Mouse (Mus musculus) intestine, embryonic 15.5 days (tissue): Measurements from ENCODE around the gene Cyb561. TPM values are rescaled to one million over a fixed set of nuclear protein-coding genes. Genes with fewer than 3 reads are reported as not detected.

ENCODE experiments used
- ATAC-seq: fragments of 200-750 bp; cut with Nextera tagmentation; 2 replicates; pipeline ENCODE4 v1.8.0; 2017; ENCODE audit warnings: moderate TSS enrichment, moderate library complexity
- H3K27ac ChIP-seq: fragments of 300-500 bp; sonication (generic); 2 replicates; pipeline ENCODE4 v1.5.1; 2015; ENCODE audit warnings: mild to moderate bottlenecking, inconsistent platforms
- H3K27me3 ChIP-seq: fragments of 300-500 bp; sonication (generic); replicated peaks from 2 replicates; pipeline ENCODE4 v1.6.1; 2015; ENCODE audit warnings: inconsistent platforms
- H3K36me3 ChIP-seq: fragments of 300-500 bp; sonication (generic); 2 replicates; pipeline ENCODE4 v1.6.1; 2015; ENCODE audit warnings: inconsistent platforms
- H3K4me1 ChIP-seq: fragments of 300-500 bp; sonication (generic); replicated peaks from 2 replicates; pipeline ENCODE4 v1.6.1; 2015; ENCODE audit warnings: inconsistent platforms
- H3K4me2 ChIP-seq: fragments of 300-500 bp; sonication (generic); replicated peaks from 2 replicates; pipeline ENCODE4 v1.6.1; 2015; ENCODE audit warnings: mild to moderate bottlenecking, inconsistent platforms
- H3K4me3 ChIP-seq: fragments of 300-500 bp; sonication (generic); replicated peaks from 2 replicates; pipeline ENCODE4 v1.5.1; 2015; ENCODE audit warnings: inconsistent platforms
- H3K9ac ChIP-seq: fragments of 300-500 bp; sonication (generic); 2 replicates; pipeline ENCODE4 v1.6.1; 2015; ENCODE audit warnings: inconsistent platforms
- H3K9me3 ChIP-seq: fragments of 300-500 bp; sonication (generic); 2 replicates; pipeline ENCODE4 v1.6.1; 2016; ENCODE audit warnings: inconsistent platforms
- WGBS: fragments of 180-500 bp; shearing (Covaris S2); methylation state at CpG from one replicate; pipeline ENCODE4 v1.1.7; 2015; 5-methylcytosine and 5-hydroxymethylcytosine counted together
- polyA plus RNA-seq: library from polyadenylated mRNA; unstranded; fragments of >200 nt; fragmentation: Nextera tagmentation; extraction: Ambion mirVana; gene quantifications from 2 replicates; pipeline ENCODE4 v1.2.1, GENCODE M21; 2015

The Cyb561 gene
- polyA plus RNA-seq, 1 experiment from 2014 or later: 44.0 TPM

DNA sequence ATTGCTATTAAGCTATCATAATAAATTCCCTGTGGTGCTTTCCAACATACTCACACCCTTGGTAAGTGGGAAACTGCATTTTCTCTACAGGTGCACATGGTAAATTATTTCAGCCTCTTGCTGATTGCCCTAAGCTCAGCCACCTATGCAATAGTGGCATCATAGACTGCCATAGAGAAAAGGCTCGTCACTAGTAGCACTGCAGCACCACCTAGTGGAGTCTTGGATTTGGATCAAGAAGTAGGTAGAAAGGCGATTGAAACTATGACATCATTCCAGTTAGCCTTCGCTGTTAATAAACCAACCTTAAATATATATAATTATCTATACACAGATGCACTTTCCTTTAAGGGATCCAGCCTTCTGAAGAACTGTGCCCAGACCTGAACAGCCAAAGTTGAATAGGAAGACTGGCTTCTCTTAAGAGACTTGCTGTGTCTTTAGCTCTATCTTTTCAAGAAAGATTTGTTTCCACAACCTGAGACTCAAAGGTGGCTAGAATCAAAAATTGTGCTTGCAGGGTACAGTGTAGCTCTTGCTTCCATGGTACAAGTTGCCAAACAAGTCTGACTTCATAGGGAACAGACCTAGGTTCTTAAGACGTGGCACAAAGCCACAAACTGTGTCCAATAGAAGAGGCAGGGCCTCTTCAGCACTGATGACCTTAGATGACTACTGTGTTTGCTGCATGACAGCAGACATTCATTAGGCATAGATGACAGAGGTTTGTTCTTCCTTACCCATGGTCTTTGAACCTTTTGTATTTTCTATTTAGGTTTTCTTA, 41.4 kb downstream of the Cyb561 start:
- no peak overlapping the region for H3K27ac ChIP-seq
- H3K36me3 ChIP-seq: no peaks in the 10 kb centered on the region
- ATAC-seq: no peak
- no peak overlapping the region for H3K4me3 ChIP-seq
- H3K4me1 ChIP-seq: no peaks in the 10 kb centered on the region
- no peak overlapping the region for H3K9ac ChIP-seq
- no peak overlapping the region for H3K4me2 ChIP-seq
- H3K27me3 ChIP-seq: no peaks in the 10 kb centered on the region
- 34% methylated on average over 4 of the region's 4 CpGs for WGBS
- no peaks in the 10 kb centered on the region for H3K9me3 ChIP-seq

DNA sequence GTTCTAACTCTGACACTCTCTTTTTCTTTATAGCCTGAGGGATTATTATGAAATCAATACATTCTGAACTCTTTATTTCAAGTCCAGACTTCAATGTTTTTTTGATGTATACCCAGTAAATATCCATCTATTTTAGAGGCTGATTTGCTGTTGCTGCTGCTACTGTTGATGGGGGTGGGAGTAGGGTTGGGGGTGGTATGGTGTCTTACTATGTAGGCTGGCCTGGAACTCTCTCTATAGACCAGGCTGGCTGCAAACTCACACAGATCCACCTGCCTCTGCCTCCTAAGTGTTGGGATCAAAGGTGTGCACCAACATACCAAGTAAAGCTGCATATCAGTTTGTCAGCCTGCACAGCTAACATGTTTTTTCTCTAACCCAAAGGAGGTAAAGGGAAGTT, 42.0 kb downstream of the Cyb561 start:
- Histone ChIP-seq H3K9ac (no peak overlapping the region), H3K27ac (no peak overlapping the region), H3K27me3 (no peaks in the 10 kb centered on the region), H3K4me1 (no peaks in the 10 kb centered on the region), H3K36me3 (no peaks in the 10 kb centered on the region), H3K9me3 (no peaks in the 10 kb centered on the region), H3K4me2 (no peak overlapping the region), H3K4me3 (no peak overlapping the region)
- ATAC-seq: no peak

DNA sequence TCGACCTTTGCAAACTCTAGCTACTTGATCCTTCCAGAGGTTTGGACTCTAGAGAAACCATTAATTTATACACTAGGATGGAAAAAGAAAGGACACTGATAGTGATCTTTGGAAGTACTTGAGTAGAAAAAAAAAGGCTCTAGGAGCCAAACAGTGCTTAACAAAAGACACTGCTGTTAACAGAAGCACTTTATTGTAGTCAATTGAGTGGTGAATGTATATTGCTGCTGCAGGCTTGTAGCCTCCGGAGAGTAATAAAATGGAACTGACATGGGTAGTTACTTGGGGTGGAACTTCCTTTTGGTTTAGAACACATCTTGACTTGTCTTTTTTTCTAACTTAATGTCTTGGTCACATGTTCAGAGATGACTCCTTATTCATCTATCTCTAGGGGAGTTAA, 43.5 kb downstream of the Cyb561 start:
- no peaks in the 10 kb centered on the region for H3K9me3 ChIP-seq
- ATAC-seq: no peak
- no peak overlapping the region for H3K27ac ChIP-seq
- H3K9ac ChIP-seq: no peak overlapping the region
- no peak overlapping the region for H3K4me2 ChIP-seq
- H3K27me3 ChIP-seq: no peaks in the 10 kb centered on the region
- 0 out of 2 replicates have a peak, but pooled peaks cover under 1% of the 10 kb centered on the region for H3K4me1 ChIP-seq
- no peaks in the 10 kb centered on the region for H3K36me3 ChIP-seq
- 52% methylated on average over 2 of the region's 2 CpGs for WGBS
- H3K4me3 ChIP-seq: no peak overlapping the region

DNA sequence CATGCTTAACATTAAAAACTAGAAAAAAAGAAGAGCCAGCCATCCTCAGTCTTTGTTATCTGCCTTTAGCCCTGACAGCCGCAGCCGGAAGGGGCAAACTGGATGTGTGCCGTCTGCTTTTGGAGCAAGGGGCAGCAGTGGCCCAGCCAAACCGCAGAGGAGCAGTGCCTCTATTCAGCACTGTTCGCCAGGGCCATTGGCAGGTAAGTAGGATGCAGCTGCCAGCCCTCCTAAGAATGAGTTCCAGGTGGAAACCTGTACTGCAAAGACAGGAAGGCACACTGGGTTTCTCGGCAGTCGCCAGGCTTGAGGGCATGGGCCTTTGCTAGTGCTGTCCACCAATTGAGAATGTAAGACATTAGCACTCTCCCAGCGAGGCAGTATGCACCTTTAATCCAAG, 44.2 kb downstream of the Cyb561 start:
- Histone ChIP-seq H3K27me3 (no peaks in the 10 kb centered on the region), H3K4me1 (0 out of 2 replicates have a peak, but pooled peaks cover 2% of the 10 kb centered on the region), H3K9me3 (no peaks in the 10 kb centered on the region), H3K36me3 (no peaks in the 10 kb centered on the region), H3K4me2 (no peak overlapping the region), H3K9ac (no peak overlapping the region), H3K27ac (no peak overlapping the region), H3K4me3 (no peak overlapping the region)
- WGBS: 84% methylated on average over 8 of the region's 8 CpGs
- ATAC-seq: no peak

DNA sequence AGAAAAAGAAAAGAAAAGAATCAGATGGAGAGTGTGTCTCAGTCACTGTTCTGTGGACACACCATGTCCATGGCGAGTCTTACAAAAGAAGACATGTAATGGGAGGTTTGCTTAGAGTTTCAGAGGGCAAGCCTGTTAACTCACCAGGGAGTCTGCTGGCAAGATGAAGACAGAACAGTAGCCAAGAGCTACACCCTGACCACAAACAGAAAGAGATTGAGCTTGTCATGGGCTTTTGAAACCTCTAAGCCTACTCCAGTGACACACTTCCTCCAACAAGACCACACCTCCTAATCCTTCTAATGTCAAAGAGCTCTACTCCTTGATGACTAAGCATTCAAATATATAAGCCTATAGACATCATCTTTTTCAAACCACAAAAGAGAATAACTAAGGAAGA, 45.8 kb downstream of the Cyb561 start:
- no peak for ATAC-seq
- Histone ChIP-seq H3K9me3 (no peaks in the 10 kb centered on the region), H3K9ac (no peak overlapping the region), H3K36me3 (peaks cover 4% of the 10 kb centered on the region; the same call in 1 of the 2 replicates), H3K4me2 (no peak overlapping the region), H3K4me1 (0 out of 2 replicates have a peak, but pooled peaks cover 4% of the 10 kb centered on the region), H3K27ac (no peak overlapping the region), H3K27me3 (no peaks in the 10 kb centered on the region), H3K4me3 (no peak overlapping the region)
- 92% methylated on average over 1 of the region's 1 CpGs for whole genome bisulfite sequencing

DNA sequence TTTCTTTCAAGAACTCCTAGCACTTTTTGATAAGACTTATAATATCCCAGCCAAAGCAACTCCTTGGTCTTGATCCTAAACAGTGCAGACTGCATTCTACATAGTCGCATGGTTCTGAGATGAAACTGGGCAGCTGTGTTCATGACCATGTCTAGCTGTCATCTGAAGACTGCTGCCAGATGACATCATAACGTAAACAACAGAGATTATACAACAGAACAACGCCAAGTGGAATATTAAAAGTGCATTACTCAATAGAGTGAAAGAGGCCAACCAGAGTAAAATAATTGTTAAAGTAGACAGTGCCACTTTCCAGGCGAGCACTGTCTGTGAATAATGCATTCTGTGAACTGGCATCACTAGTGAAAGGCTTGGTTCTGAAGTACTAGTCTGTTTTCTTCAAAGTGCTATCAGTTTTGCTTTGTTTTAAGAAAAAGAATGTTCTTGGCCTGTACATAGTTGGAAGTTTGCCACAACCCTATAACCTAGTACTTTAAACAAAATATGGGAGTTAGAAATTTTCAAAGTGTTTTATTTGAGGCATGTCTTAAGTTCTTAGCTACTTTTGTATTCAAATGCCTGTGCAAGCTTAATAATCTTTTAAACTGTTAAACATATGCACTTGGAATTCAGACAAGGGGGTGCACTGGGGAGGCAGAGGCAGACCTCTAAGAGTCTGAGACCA, 47.5 kb downstream of the Cyb561 start:
- WGBS: 32% methylated on average over 4 of the region's 4 CpGs
- no peak overlapping the region for H3K27ac ChIP-seq
- ATAC-seq: peak; percentile 71
- H3K36me3 ChIP-seq: peaks cover 5% of the 10 kb centered on the region; the same call in 1 of the 2 replicates
- no peak overlapping the region for H3K4me3 ChIP-seq
- H3K9ac ChIP-seq: no peak overlapping the region
- no peaks in the 10 kb centered on the region for H3K27me3 ChIP-seq
- 0 out of 2 replicates have a peak, but pooled peaks cover 4% of the 10 kb centered on the region for H3K4me1 ChIP-seq
- no peaks in the 10 kb centered on the region for H3K9me3 ChIP-seq
- no peak overlapping the region for H3K4me2 ChIP-seq

DNA sequence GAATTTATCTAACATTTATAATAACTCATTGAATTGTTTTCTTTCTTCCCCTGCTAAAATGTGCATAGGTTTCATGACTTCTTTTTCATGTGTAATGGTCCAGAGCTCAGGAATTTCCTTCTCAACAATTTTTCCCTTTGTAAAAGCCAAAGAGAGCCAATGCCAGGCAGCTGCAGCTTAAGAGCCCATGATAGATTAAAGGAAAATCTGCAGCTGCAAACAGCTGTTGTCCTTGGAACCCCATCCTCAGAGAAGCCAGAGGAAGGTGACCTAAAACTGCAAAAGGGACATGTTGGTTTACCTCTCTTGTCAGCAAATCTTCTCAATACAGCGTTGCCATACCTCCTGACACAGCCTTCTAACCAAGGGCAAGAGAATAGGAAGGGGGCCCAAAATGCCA, 50.2 kb downstream of the Cyb561 start:
- Histone ChIP-seq H3K36me3 (peaks cover 5% of the 10 kb centered on the region; the same call in 1 of the 2 replicates), H3K4me1 (0 out of 2 replicates have a peak, but pooled peaks cover 4% of the 10 kb centered on the region), H3K27ac (no peak overlapping the region), H3K4me3 (no peak overlapping the region), H3K9ac (no peak overlapping the region), H3K9me3 (no peaks in the 10 kb centered on the region), H3K4me2 (no peak overlapping the region), H3K27me3 (no peaks in the 10 kb centered on the region)
- WGBS: 55% methylated on average over 1 of the region's 1 CpGs
- ATAC-seq: no peak

DNA sequence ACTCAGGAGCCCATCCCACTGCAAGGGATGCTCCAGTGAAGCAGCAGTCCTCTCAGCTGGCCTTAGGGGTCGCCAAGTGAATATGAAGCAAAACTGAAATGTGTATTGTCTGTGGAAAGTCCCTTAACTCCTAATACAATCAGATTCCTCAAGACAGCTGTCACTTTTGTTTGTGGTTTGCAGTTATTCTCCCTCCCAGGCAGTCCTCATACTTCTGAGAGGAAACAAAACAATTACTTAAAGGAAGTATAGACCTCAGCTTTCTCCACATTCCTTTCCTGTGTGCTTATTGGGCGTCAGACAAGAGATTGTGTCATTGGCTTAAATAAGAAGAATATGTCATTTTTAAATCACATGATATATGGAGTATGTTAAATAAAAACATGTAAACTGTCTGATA, 51.6 kb downstream of the Cyb561 start:
- Histone ChIP-seq H3K4me2 (no peak overlapping the region), H3K9me3 (no peaks in the 10 kb centered on the region), H3K9ac (no peak overlapping the region), H3K27ac (no peak overlapping the region), H3K36me3 (peaks cover 8% of the 10 kb centered on the region; the same call in 1 of the 2 replicates), H3K4me1 (0 out of 2 replicates have a peak, but pooled peaks cover 4% of the 10 kb centered on the region), H3K4me3 (no peak overlapping the region), H3K27me3 (no peaks in the 10 kb centered on the region)
- WGBS: 65% methylated on average over 2 of the region's 2 CpGs
- no peak for ATAC-seq

DNA sequence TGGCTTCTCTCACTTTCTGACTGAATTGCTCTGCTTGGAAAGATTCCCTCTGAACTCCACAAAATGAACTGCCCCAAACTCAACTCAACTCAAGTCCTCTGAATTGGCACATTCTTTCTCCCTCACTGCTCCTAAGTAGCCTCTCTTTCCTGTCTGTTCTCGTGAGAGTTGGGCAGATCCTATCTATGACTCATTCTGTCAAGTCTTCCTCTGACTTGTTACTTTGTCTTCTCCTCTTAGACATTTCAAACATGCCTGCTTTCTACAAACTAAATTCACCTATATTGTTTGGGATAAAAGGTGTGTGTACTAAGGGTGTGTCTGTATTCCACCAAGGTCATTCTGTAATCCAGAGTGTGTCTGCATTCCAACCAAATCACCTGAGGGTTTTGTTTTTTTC, 54.0 kb downstream of the Cyb561 start:
- H3K27me3 ChIP-seq: no peaks in the 10 kb centered on the region
- no peaks in the 10 kb centered on the region for H3K9me3 ChIP-seq
- no peak overlapping the region for H3K9ac ChIP-seq
- H3K4me2 ChIP-seq: no peak overlapping the region
- H3K36me3 ChIP-seq: peaks cover 8% of the 10 kb centered on the region; the same call in 1 of the 2 replicates
- no peak overlapping the region for H3K27ac ChIP-seq
- no peak for ATAC-seq
- no peak overlapping the region for H3K4me3 ChIP-seq
- H3K4me1 ChIP-seq: 0 out of 2 replicates have a peak, but pooled peaks cover 2% of the 10 kb centered on the region
- WGBS: 30% methylated on average over 1 of the region's 1 CpGs

DNA sequence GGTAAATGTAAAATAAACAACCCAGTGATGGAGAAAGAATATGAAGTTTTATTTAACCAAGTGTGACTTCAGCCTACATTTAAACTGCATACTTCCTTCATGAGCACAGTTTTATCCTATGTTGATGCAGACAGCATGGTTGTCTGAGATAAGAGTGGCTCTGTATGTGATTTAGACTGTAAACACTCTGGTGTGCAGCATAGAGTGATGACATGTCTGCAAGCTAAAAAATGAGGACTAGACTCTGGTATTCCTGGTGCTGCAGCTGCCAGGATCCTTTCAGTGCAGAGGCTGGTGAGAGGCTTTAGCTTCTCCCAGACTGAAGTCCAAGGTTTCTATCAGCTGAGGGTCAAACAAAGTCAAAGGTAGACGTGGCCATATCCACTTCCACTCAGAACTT, 65.9 kb downstream of the Cyb561 start:
- H3K9me3 ChIP-seq: no peaks in the 10 kb centered on the region
- H3K4me2 ChIP-seq: no peak overlapping the region
- no peak overlapping the region for H3K27ac ChIP-seq
- no peaks in the 10 kb centered on the region for H3K36me3 ChIP-seq
- no peaks in the 10 kb centered on the region for H3K4me1 ChIP-seq
- 74% methylated on average over 1 of the region's 1 CpGs for WGBS
- H3K27me3 ChIP-seq: no peaks in the 10 kb centered on the region
- H3K4me3 ChIP-seq: no peak overlapping the region
- no peak for ATAC-seq
- no peak overlapping the region for H3K9ac ChIP-seq

DNA sequence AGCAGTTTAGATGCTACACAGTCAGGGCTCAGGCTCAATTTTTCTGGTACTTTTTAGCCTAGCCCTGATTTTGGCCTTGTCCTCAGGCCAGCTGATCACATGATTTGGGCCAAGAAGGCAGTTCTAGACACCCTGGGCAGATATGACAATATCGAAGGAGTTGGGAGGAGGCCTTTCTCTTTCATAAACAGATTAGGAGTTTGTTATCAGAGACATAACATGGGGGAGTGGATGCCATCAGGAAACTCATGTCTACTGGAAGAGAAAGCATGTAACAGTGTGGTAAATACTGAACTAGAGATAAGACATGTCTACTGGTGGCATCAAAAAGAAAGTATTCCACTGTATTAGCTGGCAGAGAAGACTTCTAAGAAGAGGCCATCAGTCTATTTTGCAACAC, 67.6 kb downstream of the Cyb561 start:
- no peak overlapping the region for H3K4me2 ChIP-seq
- no peak overlapping the region for H3K27ac ChIP-seq
- H3K36me3 ChIP-seq: no peaks in the 10 kb centered on the region
- WGBS: 90% methylated on average over 1 of the region's 1 CpGs
- no peaks in the 10 kb centered on the region for H3K4me1 ChIP-seq
- H3K9ac ChIP-seq: no peak overlapping the region
- H3K27me3 ChIP-seq: no peaks in the 10 kb centered on the region
- no peaks in the 10 kb centered on the region for H3K9me3 ChIP-seq
- H3K4me3 ChIP-seq: no peak overlapping the region
- ATAC-seq: no peak
